Mouse (Mus musculus): ENCODE data around the gene Atp6v0b. TPM values are rescaled to one million over a fixed set of nuclear protein-coding genes. Genes with fewer than 3 reads are reported as not detected.

Atp6v0b gene
- total and polyA plus RNA-seq, 2 experiments from 2014 or later, result 557 to 599 TPM

DNA sequence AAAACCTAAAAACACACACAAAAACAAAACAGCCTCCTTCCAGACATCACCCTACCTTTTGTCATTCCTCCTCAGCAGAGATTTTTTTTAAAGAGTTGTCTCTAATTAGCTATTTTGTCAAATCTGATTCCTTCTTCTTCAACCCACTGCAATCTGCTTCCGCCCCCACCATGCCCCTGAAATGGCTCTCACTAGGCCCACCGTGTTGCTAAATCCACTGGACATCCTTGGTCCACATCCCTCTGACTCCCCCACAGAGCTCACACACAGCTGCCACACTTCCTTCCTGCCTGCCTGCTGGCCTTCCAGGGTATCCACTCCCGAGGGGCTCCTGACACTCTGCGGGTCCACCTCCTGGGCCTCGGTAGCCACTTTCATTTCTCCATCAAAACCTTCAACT is 8.4 kb downstream of the Atp6v0b start:
- no peak overlapping the region for H3K4me3 ChIP-seq (ENCODE audit: low read depth, low read length)
- no peaks in the 10 kb centered on the region for H3K9me3 ChIP-seq (ENCODE audit: low read length)
- peaks cover 55% of the 10 kb centered on the region for H3K36me3 ChIP-seq (ENCODE audit: insufficient read depth)
- 84% methylated on average over 5 of the region's 5 CpGs for WGBS
- H3K27ac ChIP-seq (ENCODE audit: low read depth, low read length), result no peak overlapping the region
- no peaks in the 10 kb centered on the region for H3K27me3 ChIP-seq (ENCODE audit: insufficient read depth, low read length)
- no peak for TF ChIP-seq CTCF (IDR thresholded peaks at IDR 0.05; ENCODE audit: low read depth)
- H3K9ac ChIP-seq, result no peak overlapping the region
- no peak overlapping the region for H3K4me2 ChIP-seq (ENCODE audit: low read depth)
- DNase-seq (no peak), ATAC-seq (no peak)
- peaks cover 6% of the 10 kb centered on the region for H3K4me1 ChIP-seq (ENCODE audit: insufficient read depth)

DNA sequence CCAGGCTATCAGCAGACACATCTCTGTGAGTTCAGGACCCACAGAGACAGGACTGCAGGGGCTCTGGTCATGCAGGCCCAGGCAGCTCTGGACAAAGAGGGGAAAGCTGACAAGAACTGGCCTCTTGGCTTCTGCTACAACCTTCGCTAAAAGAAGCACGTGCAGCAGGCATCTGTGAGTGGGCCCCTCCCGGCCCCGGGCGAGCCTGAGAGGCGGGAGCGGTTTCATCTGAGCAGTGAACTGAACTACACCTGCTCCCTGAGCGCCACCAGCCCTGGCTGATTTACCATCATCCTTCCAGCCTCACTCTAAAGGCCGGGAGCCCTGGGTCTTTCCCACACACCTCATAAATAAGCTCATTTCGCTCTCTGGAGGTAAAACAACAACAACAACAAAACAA is 8.8 kb downstream of the Atp6v0b start:
- TF ChIP-seq CTCF (IDR thresholded peaks at IDR 0.05; ENCODE audit: low read depth), result no peak
- DNase-seq (no peak), ATAC-seq (no peak)
- no peak overlapping the region for H3K27ac ChIP-seq (ENCODE audit: low read depth, low read length)
- H3K36me3 ChIP-seq (ENCODE audit: insufficient read depth), result peaks cover 59% of the 10 kb centered on the region
- H3K4me2 ChIP-seq (ENCODE audit: low read depth), result no peak overlapping the region
- no peak overlapping the region for H3K4me3 ChIP-seq (ENCODE audit: low read depth, low read length)
- H3K4me1 ChIP-seq (ENCODE audit: insufficient read depth), result peaks cover 6% of the 10 kb centered on the region
- H3K9me3 ChIP-seq (ENCODE audit: low read length), result no peaks in the 10 kb centered on the region
- H3K9ac ChIP-seq, result no peak overlapping the region
- 68% methylated on average over 10 of the region's 10 CpGs for WGBS
- H3K27me3 ChIP-seq (ENCODE audit: insufficient read depth, low read length), result no peaks in the 10 kb centered on the region

DNA sequence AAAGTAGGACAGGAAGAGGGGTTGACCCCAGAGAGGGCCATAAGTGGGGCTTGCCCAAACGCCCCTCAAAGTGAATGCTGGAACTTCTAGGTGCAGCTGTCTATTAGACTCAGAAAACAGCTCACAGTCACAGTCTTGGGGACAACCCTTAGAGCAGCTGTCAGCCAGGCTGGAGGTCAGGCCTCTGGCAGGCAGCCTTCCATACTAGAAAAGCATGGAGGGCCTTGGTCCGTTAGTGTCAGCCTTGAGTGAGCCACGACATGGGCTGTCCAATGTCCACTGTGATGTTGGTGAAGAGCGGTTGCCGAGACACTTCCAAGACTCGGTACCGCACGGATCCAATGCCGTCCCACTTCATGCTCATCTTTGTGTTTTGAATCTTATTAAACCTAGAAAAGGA is 13.5 kb downstream of the Atp6v0b start:
- Histone ChIP-seq H3K9me3 (ENCODE audit: low read length) (no peaks in the 10 kb centered on the region), H3K36me3 (ENCODE audit: insufficient read depth) (peaks cover 56% of the 10 kb centered on the region), H3K4me1 (ENCODE audit: insufficient read depth) (no peaks in the 10 kb centered on the region), H3K27me3 (ENCODE audit: insufficient read depth, low read length) (no peaks in the 10 kb centered on the region), H3K27ac (ENCODE audit: low read depth, low read length) (no peak overlapping the region), H3K9ac (no peak overlapping the region), H3K4me3 (ENCODE audit: low read depth, low read length) (no peak overlapping the region), H3K4me2 (ENCODE audit: low read depth) (no peak overlapping the region)
- WGBS, result 90% methylated on average over 9 of the region's 9 CpGs
- no peak for DNase-seq
- ATAC-seq, result no peak
- TF ChIP-seq CTCF (IDR thresholded peaks at IDR 0.05; ENCODE audit: low read depth), result no peak

GRCm38 (mm10) chr4:117872471-117872886 is 14.7 kb downstream of the Atp6v0b start, which contains the start of gene Ccdc24:
TSS of gene Ccdc24 (minus strand) at chr4:117872557.
- DNase-seq (no peak), ATAC-seq (no peak; the same call in 1 of the 2 replicates)
- Histone ChIP-seq H3K4me2 (ENCODE audit: low read depth) (peak within 1 kb of the TSS; percentile 19; the same call in 1 of the 2 replicates), H3K9ac (no peak within 1 kb of the TSS), H3K36me3 (ENCODE audit: insufficient read depth) (peaks cover 45% of the 10 kb centered on the region), H3K4me1 (ENCODE audit: insufficient read depth) (no peaks in the 10 kb centered on the region), H3K27ac (ENCODE audit: low read depth, low read length) (no peak within 1 kb of the TSS), H3K4me3 (ENCODE audit: low read depth, low read length) (no peak within 1 kb of the TSS), H3K27me3 (ENCODE audit: insufficient read depth, low read length) (no peaks in the 10 kb centered on the region), H3K9me3 (ENCODE audit: low read length) (no peaks in the 10 kb centered on the region)
- no peak for TF ChIP-seq CTCF (IDR thresholded peaks at IDR 0.05; ENCODE audit: low read depth)
- WGBS, result 11% methylated on average over 14 of the region's 14 CpGs

- ATAC-seq (no peak), DNase-seq (no peak)
- TF ChIP-seq CTCF (IDR thresholded peaks at IDR 0.05; ENCODE audit: low read depth), result no peak
- no peaks in the 10 kb centered on the region for H3K27me3 ChIP-seq (ENCODE audit: insufficient read depth, low read length)
- H3K27ac ChIP-seq (ENCODE audit: low read depth, low read length), result no peak overlapping the region
- no peak overlapping the region for H3K9ac ChIP-seq
- H3K4me2 ChIP-seq (ENCODE audit: low read depth), result no peak overlapping the region
- H3K36me3 ChIP-seq (ENCODE audit: insufficient read depth), result peaks cover 38% of the 10 kb centered on the region
- H3K9me3 ChIP-seq (ENCODE audit: low read length), result no peaks in the 10 kb centered on the region
- H3K4me3 ChIP-seq (ENCODE audit: low read depth, low read length), result no peak overlapping the region
- 69% methylated on average over 7 of the region's 7 CpGs for WGBS
- H3K4me1 ChIP-seq (ENCODE audit: insufficient read depth), result no peaks in the 10 kb centered on the region
These were observed 15.3 kb downstream of the Atp6v0b start for GRCm38 (mm10) chr4:117871787-117872186.

DNA sequence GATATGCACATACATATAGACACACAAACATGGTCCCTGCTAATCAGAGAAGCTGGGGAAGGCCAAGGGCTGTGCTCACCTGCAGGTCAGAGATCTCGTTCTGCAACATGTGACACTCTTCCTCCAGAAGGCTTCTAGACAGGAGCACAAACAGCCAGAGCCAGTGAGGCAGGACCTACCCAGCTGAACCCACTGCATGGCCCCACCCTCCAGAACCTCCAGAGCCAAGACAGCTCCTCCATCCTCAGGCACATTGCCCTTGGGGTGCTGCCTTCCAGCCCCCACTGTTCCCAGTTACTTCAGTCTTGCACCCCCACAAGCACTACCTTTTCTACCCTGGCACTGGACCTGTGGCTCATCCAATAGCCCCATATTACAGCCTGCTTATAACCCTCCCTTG is 16.7 kb downstream of the Atp6v0b start:
- Histone ChIP-seq H3K9me3 (ENCODE audit: low read length) (no peaks in the 10 kb centered on the region), H3K27ac (ENCODE audit: low read depth, low read length) (no peak overlapping the region), H3K9ac (no peak overlapping the region), H3K4me1 (ENCODE audit: insufficient read depth) (no peaks in the 10 kb centered on the region), H3K36me3 (ENCODE audit: insufficient read depth) (peaks cover 26% of the 10 kb centered on the region), H3K4me2 (ENCODE audit: low read depth) (no peak overlapping the region), H3K27me3 (ENCODE audit: insufficient read depth, low read length) (no peaks in the 10 kb centered on the region), H3K4me3 (ENCODE audit: low read depth, low read length) (no peak overlapping the region)
- no peak for TF ChIP-seq CTCF (IDR thresholded peaks at IDR 0.05; ENCODE audit: low read depth)
- DNase-seq (no peak), ATAC-seq (no peak)
- WGBS, result 61% methylated on average over 1 of the region's 1 CpGs

DNA sequence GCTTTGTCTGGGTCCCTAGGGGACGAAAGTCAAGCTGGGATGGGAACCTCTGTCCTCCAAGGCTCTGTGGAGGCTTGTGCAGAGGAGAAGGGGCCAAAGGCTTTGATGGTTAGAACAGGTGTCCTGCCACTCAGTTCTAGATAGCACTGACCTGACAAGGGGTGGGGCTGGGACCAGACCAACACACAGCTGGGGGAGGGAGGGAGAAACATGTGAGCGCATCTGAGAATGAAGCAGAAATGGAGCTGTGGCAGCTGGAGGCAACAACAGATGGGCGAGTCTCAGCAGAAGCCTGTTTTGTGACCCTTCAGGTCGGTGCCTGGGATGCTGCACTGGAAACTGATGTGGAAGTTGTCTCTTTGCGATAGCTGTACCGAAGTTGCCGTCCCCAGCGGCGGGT is 17.8 kb downstream of the Atp6v0b start:
- DNase-seq, result no peak

More for the DNA sequence above, 17.8 kb downstream of the Atp6v0b start:
- no peak for TF ChIP-seq CTCF (IDR thresholded peaks at IDR 0.05; ENCODE audit: low read depth)
- Histone ChIP-seq H3K27me3 (ENCODE audit: insufficient read depth, low read length) (no peaks in the 10 kb centered on the region), H3K9ac (no peak overlapping the region), H3K4me2 (ENCODE audit: low read depth) (no peak overlapping the region), H3K4me3 (ENCODE audit: low read depth, low read length) (no peak overlapping the region), H3K36me3 (ENCODE audit: insufficient read depth) (peaks cover 15% of the 10 kb centered on the region), H3K9me3 (ENCODE audit: low read length) (no peaks in the 10 kb centered on the region), H3K27ac (ENCODE audit: low read depth, low read length) (no peak overlapping the region), H3K4me1 (ENCODE audit: insufficient read depth) (no peaks in the 10 kb centered on the region)
- ATAC-seq, result no peak
- 76% methylated on average over 9 of the region's 9 CpGs for WGBS

Measured in forebrain, postnatal 0 days (tissue).